Mouse (Mus musculus): ENCODE measurements at regions not wholly inside any gene's neighbourhood (a gene's known extent, or its start where the extent isn't known, plus 50 kb on each side); places are given as distances from the start of the nearest gene placed in this dataset.

GRCm38 (mm10) chr2:146595673-146596072, 83.5 kb upstream of the Ralgapa2 start:
- no peak for TF ChIP-seq CTCF (IDR thresholded peaks at IDR 0.05)
- TF ChIP-seq POLR2A (IDR thresholded peaks at IDR 0.05; ENCODE audit: insufficient read depth, low read depth, low read length), result no peak

All from heart, adult 2 months (tissue).